Mouse (Mus musculus): ENCODE measurements at regions not wholly inside any gene's neighbourhood (a gene's known extent, or its start where the extent isn't known, plus 50 kb on each side); places are given as distances from the start of the nearest gene placed in this dataset.

GRCm38 (mm10) chr1:157048996-157049395, 59.5 kb downstream of the Tex35 start:
- no peak for DNase-seq (ENCODE audit: low read depth)

- peak; percentile 59 for DNase-seq (ENCODE audit: low read depth)
These were observed 60.1 kb downstream of the Tex35 start for GRCm38 (mm10) chr1:157048201-157048923.

GRCm38 (mm10) chr1:157047751-157048200, 60.7 kb downstream of the Tex35 start:
- DNase-seq (ENCODE audit: low read depth) = no peak

- peak; percentile 66 for DNase-seq (ENCODE audit: low read depth)
These were observed 61.7 kb downstream of the Tex35 start for GRCm38 (mm10) chr1:157046760-157047182.

- peak; percentile 95 for DNase-seq (ENCODE audit: low read depth)
These were observed 68.7 kb downstream of the Tex35 start for GRCm38 (mm10) chr1:157039836-157040196.

- peak; percentile 99 for DNase-seq (ENCODE audit: low read depth)
These were observed 69.3 kb downstream of the Tex35 start for GRCm38 (mm10) chr1:157039016-157039835.

- no peak for DNase-seq (ENCODE audit: low read depth)
These were observed 70.1 kb downstream of the Tex35 start for GRCm38 (mm10) chr1:157038111-157039008.

- DNase-seq (ENCODE audit: low read depth) = no peak
These were observed 71.1 kb downstream of the Tex35 start for GRCm38 (mm10) chr1:157037246-157037991.

- DNase-seq (ENCODE audit: low read depth) = no peak
These were observed 71.7 kb downstream of the Tex35 start for GRCm38 (mm10) chr1:157036779-157037178.

- peak; percentile 15 for DNase-seq (ENCODE audit: low read depth)
These were observed 73.3 kb downstream of the Tex35 start for GRCm38 (mm10) chr1:157035221-157035620.

- no peak for DNase-seq (ENCODE audit: low read depth)
These were observed 79.8 kb downstream of the Tex35 start for GRCm38 (mm10) chr1:157028682-157029081.

GRCm38 (mm10) chr1:157027681-157028080, 80.8 kb downstream of the Tex35 start:
- no peak for DNase-seq (ENCODE audit: low read depth)

GRCm38 (mm10) chr1:157023462-157023861, 84.0 kb upstream of the Ralgps2 start:
- DNase-seq (ENCODE audit: low read depth) = no peak

- no peak for DNase-seq (ENCODE audit: low read depth)
These were observed 83.3 kb upstream of the Ralgps2 start for GRCm38 (mm10) chr1:157022456-157023435.

GRCm38 (mm10) chr1:157019892-157020291, 80.5 kb upstream of the Ralgps2 start:
- DNase-seq (ENCODE audit: low read depth) = peak; percentile 22

GRCm38 (mm10) chr1:157018726-157019125, 79.3 kb upstream of the Ralgps2 start:
- DNase-seq (ENCODE audit: low read depth) = no peak

- peak; percentile 73 for DNase-seq (ENCODE audit: low read depth)
These were observed 78.0 kb upstream of the Ralgps2 start for GRCm38 (mm10) chr1:157017198-157017994.

GRCm38 (mm10) chr1:157016625-157017024, 77.2 kb upstream of the Ralgps2 start:
- no peak for DNase-seq (ENCODE audit: low read depth)
